Mouse (Mus musculus) 3T3-L1 (cell line): ENCODE measurements around the gene Lrriq3.

Source experiments
- DNase-seq: peaks from one replicate; pipeline ENCODE4 v3.0.0-alpha.2; 2015; ENCODE audit warnings: low read depth, low spot score

Gene Lrriq3

DNA sequence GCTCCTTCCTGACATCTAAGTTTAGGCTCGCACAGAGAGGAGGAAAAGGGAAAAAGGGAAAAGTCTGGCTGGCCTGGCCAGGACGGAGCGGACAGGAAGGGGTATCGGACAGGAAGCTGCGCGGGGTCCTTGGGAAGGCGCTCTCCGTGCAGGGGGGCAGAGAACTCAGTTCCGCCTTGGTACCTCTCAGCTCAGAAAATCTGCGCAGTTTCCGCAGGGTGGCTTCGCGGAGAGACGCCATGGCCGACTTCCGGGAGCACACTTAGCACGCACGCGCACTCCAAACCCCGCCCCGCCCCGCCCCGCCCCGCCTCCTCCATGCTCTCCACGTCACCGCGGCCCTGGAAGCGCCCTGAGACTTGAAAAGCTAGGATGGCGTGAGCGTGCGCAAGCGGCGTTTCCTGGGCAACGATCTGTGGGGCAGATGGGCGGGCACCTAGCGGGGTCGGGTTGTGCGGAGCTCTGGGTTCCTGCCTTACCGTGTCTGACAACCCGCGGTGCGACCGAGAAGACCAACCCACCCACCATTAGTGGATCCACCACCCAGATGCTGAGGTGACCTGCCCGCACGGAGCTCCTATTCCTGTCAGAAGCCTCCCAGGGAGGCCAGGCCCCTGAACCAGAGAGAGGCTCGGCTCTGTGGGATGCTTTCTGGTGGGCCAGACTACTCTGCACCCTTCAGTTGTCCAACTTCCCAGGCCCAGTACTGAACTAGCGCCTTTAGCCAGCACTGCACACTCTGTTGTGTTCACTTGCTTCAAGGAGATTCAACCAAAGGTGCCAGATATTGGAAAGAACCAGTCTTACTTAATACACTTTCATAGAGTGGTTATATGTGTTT is at the start of gene Lrriq3, which contains the start of gene Fpgt:
Lrriq3 (plus strand) TSS at position 319 of the 841 bp plus-strand sequence.
Fpgt (minus strand) TSS at position 288 of the 841 bp plus-strand sequence.
- DNase-seq, result peak; percentile 95

DNA sequence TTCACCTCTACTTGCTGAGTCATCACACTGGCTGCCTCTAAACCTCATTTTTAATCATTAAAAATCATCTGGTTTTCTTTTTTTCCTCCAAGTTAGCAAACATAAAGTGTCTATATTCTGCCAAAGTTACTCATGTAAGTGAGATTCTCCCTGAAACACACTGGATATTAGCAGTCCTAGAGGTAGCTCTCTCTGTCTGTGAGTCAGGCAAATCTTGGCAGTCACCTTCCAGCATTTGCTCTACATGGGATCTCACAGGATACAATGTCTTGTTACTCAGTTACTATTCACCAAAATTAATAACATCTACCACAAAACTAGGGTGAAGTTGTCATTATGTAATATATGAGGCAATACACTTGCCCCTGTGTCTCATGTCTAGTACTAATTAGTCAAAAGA is 41.2 kb upstream of the Lrriq3 start:
- peak; percentile 68 for DNase-seq

DNA sequence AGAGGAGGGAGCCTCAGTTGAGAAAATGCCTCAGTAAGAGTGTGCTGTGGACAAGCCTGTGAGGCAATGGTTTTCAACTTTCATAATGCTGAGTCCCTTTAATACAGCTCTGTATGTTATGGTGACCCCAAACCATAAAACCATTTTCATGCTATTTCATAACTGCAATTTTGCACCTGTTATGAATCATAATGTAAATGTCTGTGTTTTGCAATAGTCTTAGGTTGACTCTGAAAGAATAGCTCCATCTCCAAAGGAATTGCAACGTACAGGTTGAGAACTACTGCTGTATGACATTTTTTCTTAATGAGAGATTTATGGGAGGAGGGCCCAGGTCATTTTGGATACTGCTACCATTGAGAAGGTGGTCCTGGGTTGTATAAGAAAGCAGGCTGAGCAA is 40.0 kb upstream of the Lrriq3 start:
- DNase-seq, result no peak

DNA sequence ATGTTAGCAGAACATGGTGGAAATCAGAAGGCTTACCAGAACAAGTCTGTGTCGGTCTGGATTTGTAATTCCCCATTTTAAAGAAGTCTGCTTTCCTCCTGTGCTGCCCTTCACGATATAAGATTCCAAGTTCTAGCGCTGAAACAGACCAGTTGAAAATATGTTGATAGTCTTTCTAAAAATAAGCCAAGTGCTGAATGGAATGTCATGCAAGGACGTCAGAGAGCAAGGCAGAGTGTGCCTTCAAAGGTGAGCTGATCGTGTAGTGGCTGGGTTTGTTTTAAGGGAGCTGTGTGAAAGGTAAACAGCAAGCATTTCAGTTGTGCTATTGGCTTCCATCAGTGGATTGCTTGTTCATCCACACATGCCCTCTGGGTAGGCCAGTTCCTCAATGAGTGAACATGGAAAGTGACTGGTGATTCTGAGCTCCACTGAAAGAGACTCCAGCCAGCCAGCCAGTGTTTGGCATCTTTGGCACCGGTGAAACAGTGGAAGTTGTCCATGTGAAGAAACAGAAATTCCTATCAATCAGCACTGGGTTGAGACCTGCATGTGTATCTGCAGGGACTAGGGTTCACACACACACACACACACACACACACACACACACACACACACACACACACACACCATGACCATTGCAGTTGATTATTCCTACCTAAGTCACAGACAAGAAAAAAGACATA is 37.9 kb upstream of the Lrriq3 start, which contains the start of gene Tnni3k:
Tnni3k (minus strand) TSS at position 177 of the 686 bp plus-strand sequence.
- DNase-seq, result peak; percentile 27

DNA sequence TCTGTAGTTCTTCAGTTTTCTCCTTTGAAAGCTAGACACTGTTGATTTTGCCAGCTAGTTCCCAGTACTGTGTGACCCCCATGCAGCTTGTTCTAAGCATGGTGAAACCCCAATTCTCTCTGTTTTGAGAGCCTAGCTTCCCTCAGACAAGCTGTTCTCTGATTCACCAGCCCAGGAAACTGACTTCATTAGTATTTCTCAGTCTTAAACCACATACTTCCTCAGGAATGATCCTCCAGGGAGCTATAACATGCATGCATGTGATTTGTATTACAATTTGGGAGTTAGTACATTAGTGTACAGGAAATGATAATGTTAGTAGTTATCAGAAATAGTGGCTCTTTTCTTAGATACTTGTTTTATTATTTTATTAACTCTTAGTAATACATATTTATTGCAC is 36.6 kb upstream of the Lrriq3 start:
- peak; percentile 89 for DNase-seq

DNA sequence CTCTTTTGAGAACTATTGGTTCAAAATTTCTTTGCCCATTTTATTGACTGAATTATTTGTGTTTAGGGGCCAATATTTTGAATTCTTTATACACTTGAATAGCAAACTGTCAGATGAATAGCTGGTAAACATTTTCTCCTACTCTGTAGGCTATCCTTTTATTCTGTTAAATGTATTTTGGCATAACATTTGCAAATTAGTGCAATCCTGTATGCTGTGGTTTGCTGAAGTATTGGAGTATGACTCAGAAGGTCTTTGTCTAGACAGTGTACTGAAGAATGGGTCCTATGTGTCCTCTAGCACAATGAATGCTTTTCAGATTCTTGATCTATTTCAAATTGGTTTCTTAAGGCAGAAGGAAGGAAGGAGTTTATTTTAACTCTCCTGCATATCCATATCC is 35.7 kb upstream of the Lrriq3 start:
- peak; percentile 82 for DNase-seq

DNA sequence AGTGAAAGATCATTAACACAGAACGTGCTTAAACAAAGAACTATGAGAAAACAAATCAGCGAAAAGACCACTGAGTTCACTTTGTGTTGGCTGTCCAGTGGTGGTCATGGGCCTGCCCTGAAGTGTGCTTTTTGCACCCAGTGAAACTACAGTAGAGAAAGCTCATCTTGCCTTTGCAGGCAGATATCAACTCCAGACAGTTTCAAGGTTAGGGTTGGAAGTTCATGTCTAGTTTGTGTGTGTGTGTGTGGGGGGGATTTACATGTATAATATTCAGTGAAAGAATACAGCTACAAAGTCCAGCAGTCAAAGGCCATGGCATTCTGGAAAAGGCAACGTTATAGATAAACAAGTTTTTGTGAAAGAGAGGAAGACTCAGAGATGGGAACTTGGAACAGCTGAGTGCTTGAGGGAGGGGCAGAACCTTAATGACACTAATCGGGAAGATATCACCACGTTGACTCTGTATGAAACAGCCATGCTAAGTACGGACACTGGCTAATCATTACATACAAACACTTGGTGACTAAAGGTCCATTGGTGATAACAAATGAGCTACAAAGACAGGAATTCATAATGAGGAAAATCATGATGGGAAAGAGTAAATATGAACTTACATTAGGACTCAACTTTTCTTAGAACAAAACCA is 34.3 kb upstream of the Lrriq3 start:
- DNase-seq, result no peak

DNA sequence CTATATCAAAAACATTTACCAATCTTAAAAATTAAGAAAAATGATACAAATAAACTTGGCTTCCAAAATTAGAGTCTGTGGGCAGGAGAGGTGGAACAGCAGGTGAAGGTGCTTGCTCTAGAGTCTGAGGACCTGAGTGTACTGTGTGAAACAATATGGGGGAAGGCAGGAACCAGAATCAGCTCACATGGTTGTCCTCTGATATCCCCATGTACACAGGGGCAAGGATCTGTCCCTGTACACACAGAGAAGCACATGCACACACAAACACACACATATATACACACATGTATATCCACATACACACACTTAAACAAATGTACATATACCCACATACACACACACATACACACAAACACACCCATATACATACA is 33.8 kb upstream of the Lrriq3 start:
- DNase-seq, result no peak

DNA sequence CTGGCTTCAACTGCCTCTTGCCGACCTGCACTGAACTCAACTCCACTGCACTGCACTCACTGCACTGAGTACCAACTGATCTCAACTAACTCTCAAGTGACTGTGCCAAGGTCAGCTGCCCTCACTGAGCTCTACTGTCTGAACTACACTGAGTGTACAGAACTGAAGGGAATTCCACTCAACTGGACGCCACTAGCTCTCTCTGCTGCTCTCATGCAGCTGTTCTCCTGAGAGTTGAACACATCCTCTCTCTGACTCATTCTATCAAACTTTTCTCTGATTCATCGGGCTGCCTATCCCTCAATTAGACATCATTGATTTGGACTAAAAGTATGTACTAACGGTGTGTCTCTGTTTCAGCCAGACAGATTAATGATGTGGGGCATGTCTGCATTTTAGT is 15.3 kb upstream of the Lrriq3 start:
- peak; percentile 60 for DNase-seq

DNA sequence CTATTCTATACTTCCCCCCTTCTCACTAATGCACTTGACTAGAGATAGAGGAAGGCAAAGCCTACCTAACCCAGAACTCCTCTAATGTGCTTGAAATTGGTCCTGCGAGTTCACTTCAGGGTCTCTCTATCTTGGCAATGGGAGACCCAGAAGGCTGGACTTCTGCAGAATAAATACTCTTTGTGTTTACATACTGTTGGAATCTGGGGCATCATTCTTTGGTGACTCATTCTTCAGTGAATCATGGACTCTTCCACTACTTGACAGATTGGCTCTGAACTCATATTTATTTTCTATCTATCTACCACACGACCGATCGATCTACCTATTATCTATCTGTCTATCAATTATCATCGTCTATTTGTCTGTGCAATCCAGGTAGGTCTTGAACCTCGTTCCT is 1.2 kb upstream of the Lrriq3 start:
- peak; percentile 63 for DNase-seq

DNA sequence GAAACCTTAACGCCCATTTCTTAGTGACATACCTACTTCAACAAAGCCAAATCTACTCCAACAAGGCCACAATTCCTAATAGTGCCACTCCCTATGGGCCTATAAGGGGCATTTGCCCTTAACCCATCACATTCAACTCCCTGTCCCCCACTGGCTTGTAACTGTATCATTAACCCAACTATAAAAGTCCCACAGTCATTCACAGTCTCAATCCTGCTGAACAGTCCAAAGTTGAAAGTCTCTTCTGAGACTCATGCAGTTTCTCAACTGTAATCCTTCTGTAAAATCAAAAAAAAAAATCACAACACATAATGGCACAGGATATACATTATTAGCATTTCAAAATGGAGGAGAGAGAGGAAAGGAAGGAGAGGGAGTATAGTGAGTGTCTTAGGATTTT is 6.0 kb downstream of the Lrriq3 start:
- no peak for DNase-seq

DNA sequence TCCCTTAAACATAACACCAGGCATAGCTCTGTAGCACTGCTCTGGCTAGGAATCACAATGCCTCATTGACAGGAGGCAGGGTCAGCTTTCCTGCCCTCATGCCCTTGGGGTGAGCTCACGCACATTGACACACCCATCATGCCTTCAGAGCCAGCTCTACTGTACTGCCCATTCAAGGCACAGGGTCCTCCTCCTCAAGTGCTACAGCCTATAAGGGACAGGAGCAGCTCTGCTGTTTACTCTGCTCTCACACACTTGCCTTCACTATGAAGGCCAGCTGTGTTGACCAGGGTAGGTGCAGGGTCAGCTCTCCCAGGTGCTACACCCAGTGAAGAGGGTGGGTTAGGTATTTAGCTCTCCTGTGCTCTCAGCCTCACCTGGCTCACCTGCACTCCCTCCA is 12.7 kb downstream of the Lrriq3 start:
- DNase-seq, result no peak

DNA sequence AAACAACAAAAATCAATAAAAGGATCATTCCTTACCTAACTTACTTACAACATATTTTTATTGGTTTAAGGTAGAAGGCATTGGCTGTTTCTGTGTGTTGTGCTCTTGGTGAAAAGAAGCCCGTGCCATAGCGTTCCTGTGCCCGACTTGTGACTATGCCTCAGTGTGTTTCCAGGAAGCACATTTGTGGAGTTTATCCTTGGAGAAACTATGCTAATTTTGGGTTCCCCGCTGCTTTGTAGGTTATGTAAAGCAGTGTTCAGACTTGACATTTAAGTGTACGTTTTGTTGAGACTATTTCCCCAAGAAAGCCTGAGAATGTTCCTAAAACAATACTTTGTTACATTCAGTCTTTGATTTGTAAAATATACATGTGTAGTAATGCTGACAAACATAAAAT is 44.5 kb downstream of the Lrriq3 start:
- DNase-seq, result no peak

DNA sequence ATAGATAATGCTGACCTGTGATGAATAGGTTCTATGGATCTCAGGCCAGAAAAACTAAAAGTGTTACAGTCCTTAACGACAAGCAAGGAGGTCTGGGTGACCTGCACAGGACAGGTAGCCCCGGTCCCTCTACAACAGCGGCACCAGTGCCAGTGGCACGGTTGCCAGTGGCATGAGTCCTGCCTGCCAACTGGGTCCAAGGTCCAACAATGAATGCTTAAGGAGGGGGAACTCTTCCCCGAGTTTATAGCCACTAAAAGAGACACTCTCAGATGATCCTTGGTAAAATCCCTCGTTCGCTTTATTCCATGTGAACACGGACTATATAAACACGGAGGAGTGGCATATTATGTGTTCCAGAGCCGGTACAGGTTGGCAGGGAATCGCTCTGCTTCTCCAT is 47.8 kb downstream of the Lrriq3 start:
- DNase-seq, result no peak

DNA sequence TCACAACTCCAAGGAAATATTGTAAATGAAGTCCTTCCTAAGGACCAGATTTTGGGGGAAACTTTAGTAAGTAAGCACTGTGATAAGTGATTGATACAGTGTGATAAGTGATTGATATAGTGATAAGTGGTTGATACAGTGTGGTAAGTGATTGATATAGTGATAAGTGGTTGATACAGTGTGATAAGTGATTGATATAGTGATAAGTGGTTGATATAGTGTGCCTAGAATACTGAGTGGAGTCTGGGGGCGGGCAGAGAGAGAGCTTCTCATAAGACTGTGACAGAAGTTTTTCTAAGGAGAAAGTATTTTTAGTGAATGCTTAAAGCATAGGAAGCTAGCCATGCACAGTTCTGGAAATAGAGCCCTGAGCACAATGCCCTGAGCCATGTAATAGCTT is 51.1 kb downstream of the Lrriq3 start:
- no peak for DNase-seq

DNA sequence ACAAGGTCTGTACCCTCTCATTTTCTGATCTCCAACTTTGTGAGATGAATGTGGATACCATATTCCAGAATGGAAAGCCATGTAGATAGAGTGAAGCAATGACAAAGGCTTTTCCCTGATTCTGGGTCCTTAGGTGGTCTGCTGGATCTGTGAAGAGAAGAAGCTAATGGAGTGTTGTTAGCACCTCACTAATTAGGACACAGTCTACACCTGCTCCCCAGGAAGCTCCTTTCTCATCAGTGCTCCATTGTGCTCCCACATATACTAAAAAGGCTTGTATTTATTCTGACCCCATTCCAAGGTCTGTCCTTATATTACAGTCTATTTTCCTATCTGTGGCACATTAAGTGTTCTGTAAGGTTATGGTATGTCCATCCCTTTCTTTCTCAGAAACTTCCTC is 68.6 kb downstream of the Lrriq3 start:
- no peak for DNase-seq

DNA sequence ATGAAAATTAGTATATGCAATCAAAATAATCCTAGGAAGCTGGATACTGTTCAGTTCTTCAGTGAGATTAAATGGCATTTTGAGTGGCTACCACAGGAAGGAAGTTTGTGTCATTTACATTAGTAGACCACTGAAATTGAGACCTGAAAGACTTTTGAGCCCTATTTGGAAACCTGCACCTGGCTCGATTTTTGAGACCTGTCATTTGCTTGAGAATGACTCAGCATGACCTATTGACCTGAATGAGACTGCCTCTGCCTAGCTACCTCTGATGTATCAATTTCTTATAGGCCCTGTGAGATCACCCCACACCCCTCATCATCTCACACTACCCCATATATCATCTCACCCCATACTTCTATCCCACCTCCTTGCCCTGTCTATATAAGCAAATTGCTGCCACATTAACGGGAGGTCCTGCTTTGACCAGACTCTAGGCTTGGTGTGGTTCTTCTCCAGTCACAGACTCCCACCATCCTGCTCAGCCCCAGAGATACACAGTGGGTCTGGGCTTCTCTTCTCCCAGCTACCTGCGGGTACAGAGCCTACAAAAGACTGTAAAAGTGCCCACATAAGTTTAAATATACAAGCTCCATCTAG is 87.2 kb downstream of the Lrriq3 start:
- DNase-seq, result no peak

DNA sequence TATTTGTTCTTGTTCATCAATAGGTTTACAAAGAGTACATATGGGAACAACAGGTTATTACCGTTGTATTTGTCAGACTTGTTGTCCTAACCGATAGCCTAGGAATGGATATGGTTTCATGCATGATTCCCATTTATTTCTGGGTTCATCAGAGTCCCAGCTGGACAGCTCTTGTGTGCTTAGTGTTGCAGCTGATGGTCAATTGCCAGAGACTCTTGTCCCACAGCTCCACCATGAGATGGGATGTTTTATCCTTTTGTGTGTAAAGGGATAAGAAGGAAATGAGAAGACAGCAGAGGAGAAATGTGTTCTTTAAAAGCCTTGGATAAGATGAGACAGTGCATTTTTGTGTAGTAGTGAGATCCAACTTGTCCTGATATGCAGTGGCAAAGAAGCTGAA is 93.2 kb downstream of the Lrriq3 start:
- peak; percentile 8 for DNase-seq

DNA sequence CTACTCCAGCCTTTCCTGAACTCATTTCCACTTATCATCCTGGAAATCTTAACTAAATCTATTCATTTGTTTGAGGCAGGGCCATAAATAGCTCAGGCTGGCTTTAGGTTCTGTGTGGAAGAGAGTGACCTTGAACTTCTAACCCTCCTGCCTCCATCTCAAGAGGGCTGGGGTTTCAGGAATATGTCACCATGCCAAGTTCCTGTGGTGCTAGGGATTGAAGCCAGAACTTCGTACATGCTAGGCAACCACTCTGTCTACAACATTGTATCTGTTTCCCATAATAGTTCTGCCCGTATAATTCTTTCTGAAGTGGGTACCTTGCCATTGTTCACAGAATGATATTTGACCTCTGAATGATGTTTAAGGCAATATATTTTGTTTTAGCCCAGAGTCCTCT is 95.6 kb downstream of the Lrriq3 start:
- no peak for DNase-seq

DNA sequence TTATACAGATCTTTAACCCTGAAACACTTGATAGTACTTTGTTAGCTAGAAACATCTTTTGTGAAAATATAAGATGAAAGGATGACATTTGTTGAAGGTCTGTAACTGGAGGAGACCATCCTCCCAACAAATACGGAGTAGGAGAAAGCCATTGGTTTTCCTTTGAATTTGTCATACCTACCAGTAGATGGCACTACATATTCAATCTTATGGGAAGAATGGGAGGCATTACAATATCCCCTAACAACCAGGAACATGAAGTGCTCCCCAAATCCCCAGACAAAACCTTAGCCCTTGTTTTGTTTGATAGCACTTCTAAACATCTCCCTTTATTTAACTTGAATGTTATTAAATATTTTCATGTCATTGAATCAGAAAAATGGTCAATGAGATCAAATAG is 141.7 kb downstream of the Lrriq3 start:
- DNase-seq, result peak; percentile 51

DNA sequence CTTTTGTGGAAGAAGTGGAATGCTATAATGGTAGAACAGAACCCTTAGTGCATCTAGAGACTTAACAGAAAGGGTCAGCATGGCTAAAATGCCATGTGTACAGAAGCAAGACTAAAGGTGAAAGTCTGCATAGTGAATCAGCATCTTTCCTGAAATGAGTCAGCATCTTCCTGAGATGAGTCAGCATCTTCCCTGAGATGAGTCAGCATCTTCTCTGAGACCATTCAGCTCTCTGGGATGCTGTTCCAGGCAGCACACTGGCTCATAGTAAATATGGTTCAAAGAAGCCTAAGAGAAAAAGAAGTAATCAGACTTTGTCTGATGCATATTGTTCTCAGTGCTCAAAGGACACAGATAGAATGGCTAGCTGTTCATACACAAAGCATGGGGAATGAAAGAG is 142.3 kb downstream of the Lrriq3 start:
- DNase-seq, result peak; percentile 81
